Mouse (Mus musculus) neural tube, embryonic 11.5 days (tissue): ENCODE results near the gene Klhdc3. TPM values are rescaled to one million over a fixed set of nuclear protein-coding genes. Genes with fewer than 3 reads are reported as not detected.

ENCODE experiments used
- ATAC-seq: fragments of 200-750 bp; cut with Nextera tagmentation; 2 replicates; pipeline ENCODE4 v1.8.0; 2017; ENCODE audit warnings: moderate number of reproducible peaks, mild to moderate bottlenecking, moderate TSS enrichment, moderate library complexity; ENCODE audit not compliant: insufficient read depth, low FRiP score, low TSS enrichment
- DNase-seq: peaks from one replicate; pipeline ENCODE4 v3.0.0-alpha.2; 2015; ENCODE audit warnings: low spot score
- H3K27ac ChIP-seq: fragments of 300-500 bp; sonication (generic); 2 replicates; pipeline ENCODE4 v1.5.1; 2014; ENCODE audit warnings: low read depth, mild to moderate bottlenecking, low read length
- H3K27me3 ChIP-seq: fragments of 300-500 bp; sonication (generic); 2 replicates; pipeline ENCODE4 v1.6.1; 2014; ENCODE audit warnings: mild to moderate bottlenecking, low read length, mixed read lengths; ENCODE audit not compliant: control insufficient read depth, insufficient read depth
- H3K36me3 ChIP-seq: fragments of 300-500 bp; sonication (generic); 2 replicates; pipeline ENCODE4 v1.6.1; 2014; ENCODE audit warnings: mild to moderate bottlenecking, low read length, moderate library complexity, mixed read lengths; ENCODE audit not compliant: control insufficient read depth, insufficient read depth
- H3K4me1 ChIP-seq: fragments of 300-500 bp; sonication (generic); 2 replicates; pipeline ENCODE4 v1.6.1; 2014; ENCODE audit warnings: low read length, mixed read lengths; ENCODE audit not compliant: control insufficient read depth, insufficient read depth
- H3K4me2 ChIP-seq: fragments of 300-500 bp; sonication (generic); 2 replicates; pipeline ENCODE4 v1.6.1; 2014; ENCODE audit warnings: low read depth, mild to moderate bottlenecking, moderate library complexity
- H3K4me3 ChIP-seq: fragments of 300-500 bp; sonication (generic); 2 replicates; pipeline ENCODE4 v1.5.1; 2014; ENCODE audit warnings: low read depth, low read length
- H3K9ac ChIP-seq: fragments of 300-500 bp; sonication (generic); 2 replicates; pipeline ENCODE4 v1.6.1; 2014; ENCODE audit warnings: mild to moderate bottlenecking, low read length
- H3K9me3 ChIP-seq: fragments of 300-500 bp; sonication (generic); 2 replicates; pipeline ENCODE4 v1.6.1; 2016; ENCODE audit warnings: low read length; ENCODE audit not compliant: control insufficient read depth
- WGBS: fragments of 180-500 bp; shearing (Covaris S2); extraction: QIAGEN DNeasy Blood & Tissue Kit; methylation state at CpG from one replicate; pipeline ENCODE4 v1.1.7; 2014; 5-methylcytosine and 5-hydroxymethylcytosine counted together
- polyA plus RNA-seq: library from polyadenylated mRNA; unstranded; fragments of >200 nt; fragmentation: Nextera tagmentation; extraction: Ambion mirVana; gene quantifications from 2 replicates; pipeline ENCODE4 v1.2.1, GENCODE M21; 2014

The Klhdc3 gene
- polyA plus RNA-seq, 1 experiment from 2014 or later = 130 TPM

DNA sequence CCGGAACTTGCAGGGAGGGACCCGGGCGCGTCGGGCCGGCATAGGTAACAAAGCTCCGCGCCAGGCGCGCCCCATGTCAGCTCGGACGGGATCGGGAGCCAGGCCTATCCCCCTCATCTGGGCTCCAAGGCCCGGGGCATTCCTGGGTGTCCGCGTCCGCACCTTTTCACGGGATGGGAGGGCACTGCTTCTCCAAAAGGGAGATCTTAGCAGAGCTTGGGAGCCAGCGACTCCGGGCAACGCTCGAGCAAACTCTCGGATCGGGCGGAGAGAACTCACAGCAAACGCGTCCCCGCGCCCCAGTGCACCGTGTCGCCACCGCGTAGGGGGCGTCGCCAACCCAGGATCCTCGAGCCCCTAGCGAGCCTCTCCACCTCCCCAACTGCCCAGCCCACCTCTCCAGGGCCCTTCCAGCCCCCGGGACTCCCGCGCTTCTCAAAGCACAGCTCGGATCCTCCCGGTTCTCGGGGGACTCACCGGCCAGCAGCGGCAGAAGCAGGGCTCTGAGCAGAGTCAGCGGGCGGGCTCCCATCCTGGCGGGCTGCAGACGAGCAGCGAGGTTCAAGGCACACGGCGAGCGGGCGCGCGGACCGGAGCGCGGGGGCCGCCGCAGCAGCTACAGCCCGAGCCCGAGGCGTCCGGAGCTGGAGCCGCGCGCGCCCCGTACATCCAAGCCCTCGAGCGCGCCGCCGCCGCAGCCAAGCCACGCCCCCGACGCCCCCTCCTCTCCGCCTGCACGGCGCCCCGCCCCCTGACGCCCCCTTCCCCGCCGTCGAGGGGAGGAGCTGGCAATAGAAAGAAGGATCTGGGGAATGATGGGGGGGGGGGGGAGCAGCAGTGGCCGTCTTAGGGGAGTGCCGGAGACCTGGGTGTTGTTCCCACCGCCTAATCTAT, 51.7 kb downstream of the Klhdc3 start, which contains the start of gene Ptk7:
Gene Ptk7, minus strand, starts transcription at position 714 of the 894 bp plus-strand sequence.
- ATAC-seq (peak; percentile 76), DNase-seq (peak; percentile 91)
- Histone ChIP-seq H3K9me3 (no peaks in the 10 kb centered on the region), H3K27me3 (no peaks in the 10 kb centered on the region), H3K36me3 (peaks cover 2% of the 10 kb centered on the region; the same call in 1 of the 2 replicates), H3K4me1 (peaks cover 36% of the 10 kb centered on the region), H3K9ac (peak within 1 kb of the TSS; percentile 84), H3K4me2 (peak within 1 kb of the TSS; percentile 57), H3K27ac (peak within 1 kb of the TSS; percentile 78), H3K4me3 (peak within 1 kb of the TSS; percentile 88)
- WGBS = under 1% methylated on average over 75 of the region's 90 CpGs

DNA sequence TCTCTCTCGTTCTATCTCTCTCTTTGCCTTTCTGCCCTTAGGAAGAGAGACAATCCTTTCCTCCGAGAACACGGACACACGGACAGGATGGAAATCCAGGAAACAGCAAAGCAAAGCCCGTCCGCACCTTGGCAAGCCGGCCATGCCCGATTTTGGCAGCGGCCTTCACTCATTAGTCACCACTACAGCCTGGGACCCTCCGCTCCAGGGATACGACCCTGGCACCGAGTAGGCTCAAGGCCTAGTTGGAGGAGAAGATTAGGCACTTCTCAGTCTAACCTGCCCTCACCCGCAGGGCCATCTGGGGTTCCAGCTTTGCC, 52.3 kb downstream of the Klhdc3 start:
- peak overlapping the region; percentile 78 for H3K27ac ChIP-seq
- H3K4me2 ChIP-seq = peak overlapping the region; percentile 57
- H3K4me3 ChIP-seq = peak overlapping the region; percentile 88
- WGBS = 0% methylated on average over 13 of the region's 13 CpGs
- ATAC-seq (0 out of 2 replicates have a peak, but pooled peaks have one; percentile 8), DNase-seq (peak; percentile 59)
- peak overlapping the region; percentile 84 for H3K9ac ChIP-seq
- peaks cover 39% of the 10 kb centered on the region for H3K4me1 ChIP-seq
- no peaks in the 10 kb centered on the region for H3K27me3 ChIP-seq
- no peaks in the 10 kb centered on the region for H3K9me3 ChIP-seq
- H3K36me3 ChIP-seq = peaks cover 2% of the 10 kb centered on the region; the same call in 1 of the 2 replicates

DNA sequence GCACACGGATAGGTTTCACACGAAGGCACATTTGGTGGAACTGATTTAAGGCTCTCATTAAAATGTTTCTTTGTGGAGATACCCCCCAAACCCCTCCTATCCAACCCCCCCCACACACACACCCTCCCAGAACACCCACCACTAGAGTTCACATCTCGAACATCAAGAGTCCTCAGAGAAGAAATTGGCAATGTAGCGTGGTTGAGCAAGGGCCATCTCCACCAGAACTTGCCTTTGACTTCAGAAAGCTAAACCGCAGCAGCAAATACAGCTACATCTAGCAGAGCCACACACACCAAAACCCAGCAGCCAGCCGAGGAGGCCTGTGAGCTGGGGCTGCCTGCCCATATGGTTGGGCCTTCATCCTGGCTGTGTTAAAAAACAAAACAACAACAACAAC, 53.3 kb downstream of the Klhdc3 start:
- DNase-seq (no peak), ATAC-seq (no peak)
- H3K36me3 ChIP-seq = no peaks in the 10 kb centered on the region; the same call in 1 of the 2 replicates
- no peaks in the 10 kb centered on the region for H3K9me3 ChIP-seq
- WGBS = 24% methylated on average over 6 of the region's 6 CpGs
- H3K27ac ChIP-seq = no peak overlapping the region
- no peaks in the 10 kb centered on the region for H3K27me3 ChIP-seq
- H3K4me3 ChIP-seq = peak overlapping the region; percentile 88
- H3K9ac ChIP-seq = peak overlapping the region; percentile 84; the same call in 1 of the 2 replicates
- H3K4me2 ChIP-seq = peak overlapping the region; percentile 57
- peaks cover 44% of the 10 kb centered on the region for H3K4me1 ChIP-seq

DNA sequence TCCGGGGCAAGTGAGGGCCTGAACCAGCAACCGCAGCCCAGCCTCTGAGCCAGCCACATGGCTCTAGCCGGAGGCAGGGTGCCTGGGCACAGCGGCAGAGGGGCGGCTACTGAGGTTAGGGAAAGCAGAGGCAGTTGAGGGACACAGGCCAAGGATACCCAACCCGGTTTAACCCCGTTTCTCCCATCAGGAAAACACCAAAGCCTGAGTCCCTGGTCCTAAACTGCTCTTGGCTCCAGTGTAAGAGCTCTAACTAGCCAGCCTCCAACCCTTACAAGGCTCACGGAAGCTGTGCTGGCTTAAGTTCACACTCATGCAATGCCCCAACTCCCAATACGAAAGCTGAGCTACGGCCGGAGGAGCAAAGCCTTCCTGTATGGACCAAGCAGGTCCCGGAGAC, 56.1 kb downstream of the Klhdc3 start:
- 50% methylated on average over 12 of the region's 12 CpGs for WGBS
- no peak overlapping the region for H3K4me3 ChIP-seq
- no peak overlapping the region for H3K9ac ChIP-seq
- H3K36me3 ChIP-seq = no peaks in the 10 kb centered on the region
- H3K27me3 ChIP-seq = no peaks in the 10 kb centered on the region
- no peak for DNase-seq
- peak overlapping the region; percentile 14; the same call in 1 of the 2 replicates for H3K4me2 ChIP-seq
- H3K9me3 ChIP-seq = no peaks in the 10 kb centered on the region
- no peak for ATAC-seq
- H3K4me1 ChIP-seq = peaks cover 46% of the 10 kb centered on the region
- H3K27ac ChIP-seq = no peak overlapping the region

Other genes starting within 250 kb of the Klhdc3 start
- gene Slc22a7, start 242.5 kb downstream of the Klhdc3 start, polyA plus RNA-seq = not detected in 2 replicates
- 2.6 and 3.1 TPM in 2 replicates for gene Ttbk1, start 193.2 kb downstream of the Klhdc3 start, polyA plus RNA-seq
- gene Dnph1, start 184.2 kb downstream of the Klhdc3 start, polyA plus RNA-seq = 55.3 and 64.9 TPM in 2 replicates
- 4.4 and 5.4 TPM in 2 replicates for gene Cul9, start 134.5 kb downstream of the Klhdc3 start, polyA plus RNA-seq
- 5.9 and 7.7 TPM in 2 replicates for gene Srf, start 124.7 kb downstream of the Klhdc3 start, polyA plus RNA-seq
- gene Ptk7, start 51.4 kb downstream of the Klhdc3 start, polyA plus RNA-seq = 32.9 and 35.8 TPM in 2 replicates
- gene Klc4, start 34.9 kb downstream of the Klhdc3 start, polyA plus RNA-seq = 36.4 and 38.4 TPM in 2 replicates
- 104 and 113 TPM in 2 replicates for gene Mrpl2, start 34.7 kb downstream of the Klhdc3 start, polyA plus RNA-seq
- 31.7 and 37.0 TPM in 2 replicates for gene Cul7, start 30.6 kb downstream of the Klhdc3 start, polyA plus RNA-seq
- gene Rrp36, start 6.6 kb downstream of the Klhdc3 start, polyA plus RNA-seq = 49.8 and 53.5 TPM in 2 replicates
- gene Mea1, start 2.1 kb downstream of the Klhdc3 start, polyA plus RNA-seq = 179 and 180 TPM in 2 replicates
- 119 and 124 TPM in 2 replicates for gene Ppp2r5d, start 24.2 kb upstream of the Klhdc3 start, polyA plus RNA-seq
- gene Pex6, start 30.5 kb upstream of the Klhdc3 start, polyA plus RNA-seq = 18.5 and 21.5 TPM in 2 replicates
- 0.37 TPM in 1 of 2 replicates, not detected in the other for gene Gnmt, start 48.3 kb upstream of the Klhdc3 start, polyA plus RNA-seq
- gene Cnpy3, start 71.3 kb upstream of the Klhdc3 start, polyA plus RNA-seq = 53.1 and 54.9 TPM in 2 replicates
- 0.38 and 0.95 TPM in 2 replicates for gene Ptcra, start 82.8 kb upstream of the Klhdc3 start, polyA plus RNA-seq
- gene 2310039H08Rik, start 91.7 kb upstream of the Klhdc3 start, polyA plus RNA-seq = 45.7 and 47.8 TPM in 2 replicates
- 147 and 150 TPM in 2 replicates for gene Rpl7l1, start 101.8 kb upstream of the Klhdc3 start, polyA plus RNA-seq
- gene Bicral, start 177.6 kb upstream of the Klhdc3 start, polyA plus RNA-seq = 6.7 and 8.4 TPM in 2 replicates
- gene Tbcc, start 209.8 kb upstream of the Klhdc3 start, polyA plus RNA-seq = 74.8 and 79.0 TPM in 2 replicates
- not detected in 2 replicates for gene Prph2, start 229.5 kb upstream of the Klhdc3 start, polyA plus RNA-seq